Mouse (Mus musculus): ENCODE results near the gene Fstl1. TPM values are rescaled to one million over a fixed set of nuclear protein-coding genes. Genes with fewer than 3 reads are reported as not detected.

Gene Fstl1
- polyA plus RNA-seq, 1 experiment from 2014 or later, result 156 TPM

GRCm38 (mm10) chr16:37789394-37789920 is 12.8 kb downstream of the Fstl1 start:
- 0 out of 2 replicates have a peak, but pooled peaks cover 2% of the 10 kb centered on the region for H3K36me3 ChIP-seq
- H3K4me3 ChIP-seq, result no peak overlapping the region
- H3K27me3 ChIP-seq, result no peaks in the 10 kb centered on the region
- no peak for ATAC-seq (ENCODE audit: low read depth)
- H3K9me3 ChIP-seq, result no peaks in the 10 kb centered on the region
- H3K9ac ChIP-seq, result no peak overlapping the region
- 85% methylated on average over 6 of the region's 6 CpGs for WGBS
- peaks cover 77% of the 10 kb centered on the region for H3K4me1 ChIP-seq (replicated peaks)
- no peak overlapping the region for H3K4me2 ChIP-seq
- no peak overlapping the region for H3K27ac ChIP-seq (replicated peaks)

GRCm38 (mm10) chr16:37790008-37790780 is 13.5 kb downstream of the Fstl1 start:
- H3K27me3 ChIP-seq, result no peaks in the 10 kb centered on the region
- H3K4me1 ChIP-seq (replicated peaks), result peaks cover 70% of the 10 kb centered on the region
- H3K9me3 ChIP-seq, result no peaks in the 10 kb centered on the region
- peak overlapping the region; percentile 9; the same call in 1 of the 2 replicates for H3K27ac ChIP-seq (replicated peaks)
- H3K9ac ChIP-seq, result no peak overlapping the region
- WGBS, result 84% methylated on average over 12 of the region's 12 CpGs
- 0 out of 2 replicates have a peak, but pooled peaks cover 2% of the 10 kb centered on the region for H3K36me3 ChIP-seq
- H3K4me2 ChIP-seq, result no peak overlapping the region
- ATAC-seq (ENCODE audit: low read depth), result no peak
- H3K4me3 ChIP-seq, result no peak overlapping the region

GRCm38 (mm10) chr16:37790781-37791175 is 14.1 kb downstream of the Fstl1 start:
- Histone ChIP-seq H3K4me1 (replicated peaks) (peaks cover 64% of the 10 kb centered on the region), H3K27ac (replicated peaks) (no peak overlapping the region)

GRCm38 (mm10) chr16:37795651-37796150 is 19.0 kb downstream of the Fstl1 start:
- WGBS, result 94% methylated on average over 10 of the region's 10 CpGs
- ATAC-seq (ENCODE audit: low read depth), result no peak

More at GRCm38 (mm10) chr16:37790781-37791175, 14.1 kb downstream of the Fstl1 start:
- 0 out of 2 replicates have a peak, but pooled peaks cover 4% of the 10 kb centered on the region for H3K36me3 ChIP-seq
- no peak overlapping the region for H3K9ac ChIP-seq
- 75% methylated on average over 8 of the region's 8 CpGs for WGBS
- no peaks in the 10 kb centered on the region for H3K27me3 ChIP-seq
- H3K4me2 ChIP-seq, result no peak overlapping the region
- no peak overlapping the region for H3K4me3 ChIP-seq
- H3K9me3 ChIP-seq, result no peaks in the 10 kb centered on the region
- ATAC-seq (ENCODE audit: low read depth), result no peak

GRCm38 (mm10) chr16:37796270-37796669 is 19.6 kb downstream of the Fstl1 start:
- no peak overlapping the region for H3K27ac ChIP-seq (replicated peaks)
- WGBS, result 95% methylated on average over 11 of the region's 11 CpGs
- H3K4me3 ChIP-seq, result no peak overlapping the region
- H3K36me3 ChIP-seq, result peaks cover 14% of the 10 kb centered on the region; the same call in 1 of the 2 replicates
- peaks cover 10% of the 10 kb centered on the region; the same call in 1 of the 2 replicates for H3K4me1 ChIP-seq (replicated peaks)
- no peak overlapping the region for H3K4me2 ChIP-seq
- no peaks in the 10 kb centered on the region for H3K9me3 ChIP-seq
- no peak for ATAC-seq (ENCODE audit: low read depth)
- no peaks in the 10 kb centered on the region for H3K27me3 ChIP-seq
- H3K9ac ChIP-seq, result no peak overlapping the region

More at GRCm38 (mm10) chr16:37795651-37796150, 19.0 kb downstream of the Fstl1 start:
- Histone ChIP-seq H3K27ac (replicated peaks) (no peak overlapping the region), H3K27me3 (no peaks in the 10 kb centered on the region), H3K9ac (no peak overlapping the region), H3K9me3 (no peaks in the 10 kb centered on the region), H3K36me3 (peaks cover 14% of the 10 kb centered on the region; the same call in 1 of the 2 replicates), H3K4me1 (replicated peaks) (peaks cover 15% of the 10 kb centered on the region), H3K4me3 (no peak overlapping the region), H3K4me2 (no peak overlapping the region)

GRCm38 (mm10) chr16:37801097-37801496 is 24.4 kb downstream of the Fstl1 start:
- H3K4me1 ChIP-seq (replicated peaks), result peaks cover 20% of the 10 kb centered on the region
- H3K27ac ChIP-seq (replicated peaks), result no peak overlapping the region
- H3K36me3 ChIP-seq, result peaks cover 23% of the 10 kb centered on the region
- H3K4me3 ChIP-seq, result no peak overlapping the region
- no peak overlapping the region for H3K9ac ChIP-seq
- H3K9me3 ChIP-seq, result no peaks in the 10 kb centered on the region
- 93% methylated on average over 2 of the region's 2 CpGs for WGBS
- no peak for ATAC-seq (ENCODE audit: low read depth)
- no peaks in the 10 kb centered on the region for H3K27me3 ChIP-seq
- H3K4me2 ChIP-seq, result no peak overlapping the region

- no peaks in the 10 kb centered on the region for H3K9me3 ChIP-seq
- no peak overlapping the region for H3K4me3 ChIP-seq
- no peaks in the 10 kb centered on the region for H3K27me3 ChIP-seq
- H3K4me1 ChIP-seq (replicated peaks), result peaks cover 30% of the 10 kb centered on the region
- ATAC-seq (ENCODE audit: low read depth), result peak; percentile 60; the same call in 1 of the 2 replicates
- no peak overlapping the region for H3K9ac ChIP-seq
- peak overlapping the region; percentile 61; the same call in 1 of the 2 replicates for H3K27ac ChIP-seq (replicated peaks)
- peaks cover 22% of the 10 kb centered on the region for H3K36me3 ChIP-seq
- no peak overlapping the region for H3K4me2 ChIP-seq
- 53% methylated on average over 4 of the region's 4 CpGs for WGBS
These were observed 26.1 kb downstream of the Fstl1 start for GRCm38 (mm10) chr16:37802686-37803295.

GRCm38 (mm10) chr16:37803387-37803950 is 26.8 kb downstream of the Fstl1 start:
- ATAC-seq (ENCODE audit: low read depth), result no peak

GRCm38 (mm10) chr16:37805746-37806495 is 29.2 kb downstream of the Fstl1 start:
- H3K27ac ChIP-seq (replicated peaks), result no peak overlapping the region
- peaks cover 17% of the 10 kb centered on the region for H3K36me3 ChIP-seq
- no peak overlapping the region for H3K9ac ChIP-seq
- WGBS, result 84% methylated on average over 3 of the region's 3 CpGs
- peaks cover 45% of the 10 kb centered on the region for H3K4me1 ChIP-seq (replicated peaks)
- no peak overlapping the region for H3K4me2 ChIP-seq
- no peaks in the 10 kb centered on the region for H3K27me3 ChIP-seq
- ATAC-seq (ENCODE audit: low read depth), result no peak
- no peaks in the 10 kb centered on the region for H3K9me3 ChIP-seq
- H3K4me3 ChIP-seq, result no peak overlapping the region

More at GRCm38 (mm10) chr16:37803387-37803950, 26.8 kb downstream of the Fstl1 start:
- WGBS, result 97% methylated on average over 9 of the region's 9 CpGs
- Histone ChIP-seq H3K9me3 (no peaks in the 10 kb centered on the region), H3K36me3 (peaks cover 22% of the 10 kb centered on the region), H3K9ac (no peak overlapping the region), H3K4me1 (replicated peaks) (peaks cover 36% of the 10 kb centered on the region), H3K27me3 (no peaks in the 10 kb centered on the region), H3K4me2 (no peak overlapping the region), H3K4me3 (no peak overlapping the region), H3K27ac (replicated peaks) (no peak overlapping the region)

- Histone ChIP-seq H3K4me2 (no peak overlapping the region), H3K27me3 (no peaks in the 10 kb centered on the region), H3K27ac (replicated peaks) (no peak overlapping the region), H3K9me3 (no peaks in the 10 kb centered on the region), H3K4me3 (no peak overlapping the region), H3K9ac (no peak overlapping the region), H3K36me3 (peaks cover 17% of the 10 kb centered on the region), H3K4me1 (replicated peaks) (peaks cover 44% of the 10 kb centered on the region)
- WGBS, result 82% methylated on average over 8 of the region's 8 CpGs
- ATAC-seq (ENCODE audit: low read depth), result no peak
These were observed 30.6 kb downstream of the Fstl1 start for GRCm38 (mm10) chr16:37807269-37807668.

- Histone ChIP-seq H3K9ac (no peak overlapping the region), H3K27ac (replicated peaks) (peak overlapping the region; percentile 52), H3K9me3 (no peaks in the 10 kb centered on the region), H3K4me3 (no peak overlapping the region), H3K27me3 (no peaks in the 10 kb centered on the region), H3K36me3 (peaks cover 13% of the 10 kb centered on the region; the same call in 1 of the 2 replicates), H3K4me2 (no peak overlapping the region), H3K4me1 (replicated peaks) (peaks cover 50% of the 10 kb centered on the region)
- no peak for ATAC-seq (ENCODE audit: low read depth)
- WGBS, result 25% methylated on average over 10 of the region's 10 CpGs
These were observed 32.4 kb downstream of the Fstl1 start for GRCm38 (mm10) chr16:37808866-37809622.
